Mouse (Mus musculus) limb, embryonic 14.5 days (tissue): ENCODE data around the gene Cyth2. TPM values are rescaled to one million over a fixed set of nuclear protein-coding genes. Genes with fewer than 3 reads are reported as not detected.

Experiments used
- ATAC-seq: fragments of 200-750 bp; cut with Nextera tagmentation; 2 replicates; pipeline ENCODE4 v1.8.0; 2017; ENCODE audit warnings: low read depth, moderate number of reproducible peaks, moderate TSS enrichment; ENCODE audit not compliant: low FRiP score
- DNase-seq: peaks from one replicate; pipeline ENCODE4 v3.0.0-alpha.2; 2015; ENCODE audit warnings: low spot score
- H3K27ac ChIP-seq: fragments of 300-500 bp; sonication (generic); replicated peaks from 2 replicates; pipeline ENCODE4 v1.5.1; 2014; ENCODE audit warnings: low read depth, mild to moderate bottlenecking, low read length, moderate library complexity, mixed read lengths
- H3K27me3 ChIP-seq: fragments of 300-500 bp; sonication (generic); 2 replicates; pipeline ENCODE4 v1.6.1; 2014; ENCODE audit warnings: low read length, mixed read lengths; ENCODE audit not compliant: control insufficient read depth, insufficient read depth
- H3K36me3 ChIP-seq: fragments of 300-500 bp; sonication (generic); 2 replicates; pipeline ENCODE4 v1.6.1; 2014; ENCODE audit warnings: mild to moderate bottlenecking, low read length, moderate library complexity, mixed read lengths; ENCODE audit not compliant: control insufficient read depth, insufficient read depth
- H3K4me1 ChIP-seq: fragments of 300-500 bp; sonication (generic); 2 replicates; pipeline ENCODE4 v1.6.1; 2014; ENCODE audit warnings: antibody characterized with exemption, low read length, mixed read lengths; ENCODE audit not compliant: control insufficient read depth, insufficient read depth
- H3K4me2 ChIP-seq: fragments of 300-500 bp; sonication (generic); replicated peaks from 2 replicates; pipeline ENCODE4 v1.6.1; 2014; ENCODE audit warnings: low read depth, mild to moderate bottlenecking, low read length, moderate library complexity; ENCODE audit not compliant: severe bottlenecking
- H3K4me3 ChIP-seq: fragments of 300-500 bp; sonication (generic); replicated peaks from 2 replicates; pipeline ENCODE4 v1.5.1; 2014; ENCODE audit warnings: low read length
- H3K9ac ChIP-seq: fragments of 300-500 bp; sonication (generic); 2 replicates; pipeline ENCODE4 v1.6.1; 2014; ENCODE audit warnings: mild to moderate bottlenecking, low read depth, low read length, moderate library complexity; ENCODE audit not compliant: severe bottlenecking
- H3K9me3 ChIP-seq: fragments of 300-500 bp; sonication (generic); 2 replicates; pipeline ENCODE4 v1.6.1; 2016; ENCODE audit warnings: low read length; ENCODE audit not compliant: control insufficient read depth
- POLR2A ChIP-seq: fragments of 200-500 bp; IDR thresholded peaks from 2 replicates; pipeline ENCODE4 v1.8.0; 2012; ENCODE audit warnings: inconsistent platforms, mild to moderate bottlenecking, moderate library complexity, borderline replicate concordance; ENCODE audit not compliant: insufficient read depth, insufficient read length; ENCODE audit errors: extremely low read depth
- WGBS: fragments of 180-500 bp; shearing (Covaris S2); extraction: QIAGEN DNeasy Blood & Tissue Kit; methylation state at CpG from one replicate; pipeline ENCODE4 v1.1.7; 2014; 5-methylcytosine and 5-hydroxymethylcytosine counted together
- polyA plus RNA-seq, 2 experiments: library from polyadenylated mRNA; depleted of rRNA in 1 of 2; stranded (reverse) in 1 of 2; unstranded in 1 of 2; fragments of >200 nt; fragmentation: Nextera tagmentation in 1 of 2; extraction: Ambion mirVana in 1 of 2; gene quantifications; 2 replicates each; pipeline versions ENCODE4 v1.2.1 to v1.2.3; 2012 to 2014

Cyth2 gene
- polyA plus RNA-seq, 2 experiments, result 91.7 to 105 TPM

DNA sequence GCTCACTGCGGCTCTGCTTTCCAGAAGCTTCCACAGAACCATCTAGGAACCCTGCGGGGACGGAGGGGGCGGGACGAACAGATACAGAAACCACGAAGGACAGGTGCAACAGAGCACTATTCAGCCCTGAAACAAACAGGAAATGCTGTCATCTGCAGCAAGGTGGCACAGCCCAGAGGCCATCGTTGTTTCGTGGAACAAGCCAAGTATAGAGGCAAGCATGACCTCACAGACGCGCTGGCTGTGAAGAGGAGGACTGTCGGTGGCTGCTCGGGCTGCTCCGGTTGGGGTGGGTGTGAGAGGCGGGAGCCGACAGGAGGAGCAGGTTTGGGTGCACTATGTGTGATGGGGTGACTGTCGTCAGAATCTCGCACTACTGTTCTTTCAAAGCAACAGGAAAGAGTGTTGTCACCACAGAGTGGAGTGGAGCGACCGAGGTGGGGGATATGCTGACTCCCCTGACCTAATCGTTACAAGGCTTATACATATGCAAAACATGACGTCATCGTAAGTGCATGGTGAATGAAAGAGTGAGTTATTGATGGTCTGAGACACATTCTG lies 35.2 kb downstream of the Cyth2 start:
- Histone ChIP-seq H3K36me3 (no peaks in the 10 kb centered on the region), H3K9ac (no peak overlapping the region), H3K4me3 (no peak overlapping the region), H3K9me3 (no peaks in the 10 kb centered on the region), H3K27ac (no peak overlapping the region), H3K27me3 (no peaks in the 10 kb centered on the region), H3K4me1 (peaks cover 4% of the 10 kb centered on the region), H3K4me2 (0 out of 2 replicates have a peak overlapping the region, but pooled peaks have one; percentile 5)
- no peak for TF ChIP-seq POLR2A
- ATAC-seq (no peak), DNase-seq (no peak)
- WGBS, result 33% methylated on average over 22 of the region's 22 CpGs

DNA sequence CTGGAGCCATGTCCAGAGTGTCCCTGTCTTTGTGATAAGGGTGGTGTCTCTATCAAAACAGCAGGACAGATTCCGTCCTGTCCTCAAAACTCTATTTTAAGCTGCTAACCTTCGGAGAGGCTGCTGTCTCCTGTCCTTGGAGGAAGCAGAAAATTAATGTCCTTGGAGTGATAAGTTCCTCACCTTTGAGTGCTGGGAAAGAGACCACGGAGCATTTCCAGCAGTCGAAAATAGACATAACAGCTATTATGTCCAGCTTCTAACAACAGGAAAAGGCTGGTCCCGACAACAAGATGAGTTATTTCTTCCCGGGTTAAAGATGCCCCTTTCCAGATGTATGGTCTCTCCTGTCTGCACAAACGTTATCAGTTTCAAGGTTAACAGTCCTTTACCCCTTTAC lies 39.1 kb downstream of the Cyth2 start:
- H3K27me3 ChIP-seq, result no peaks in the 10 kb centered on the region
- no peak for ATAC-seq
- H3K27ac ChIP-seq, result no peak overlapping the region
- no peaks in the 10 kb centered on the region; the same call in 1 of the 2 replicates for H3K4me1 ChIP-seq
- H3K9ac ChIP-seq, result no peak overlapping the region
- no peak for TF ChIP-seq POLR2A
- no peaks in the 10 kb centered on the region for H3K36me3 ChIP-seq
- no peak for DNase-seq
- WGBS, result 75% methylated on average over 7 of the region's 7 CpGs
- H3K4me2 ChIP-seq, result no peak overlapping the region
- no peaks in the 10 kb centered on the region for H3K9me3 ChIP-seq
- H3K4me3 ChIP-seq, result no peak overlapping the region

DNA sequence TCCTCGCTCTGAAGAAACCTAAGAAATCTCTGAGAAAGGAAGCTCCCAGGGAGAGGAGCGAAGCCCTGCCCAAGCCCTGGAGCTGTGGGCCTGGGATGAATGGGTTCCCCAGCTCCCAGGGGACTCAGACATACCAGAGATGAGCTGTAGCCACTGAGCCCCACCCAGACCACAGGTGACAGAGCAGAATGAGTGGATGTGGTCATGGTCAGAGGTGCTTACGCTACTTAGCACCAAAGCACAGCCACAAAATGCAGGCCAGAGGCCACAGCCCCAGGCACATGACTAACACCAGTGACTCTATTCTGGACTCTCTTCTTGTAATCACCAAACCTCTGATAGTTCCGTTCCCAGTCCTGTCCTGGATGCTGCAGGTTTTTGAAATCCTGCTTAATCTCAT lies 43.3 kb downstream of the Cyth2 start:
- Histone ChIP-seq H3K4me2 (no peak overlapping the region), H3K27me3 (no peaks in the 10 kb centered on the region), H3K4me3 (no peak overlapping the region), H3K4me1 (no peaks in the 10 kb centered on the region), H3K9me3 (no peaks in the 10 kb centered on the region), H3K36me3 (no peaks in the 10 kb centered on the region), H3K27ac (no peak overlapping the region), H3K9ac (no peak overlapping the region)
- no peak for ATAC-seq
- 67% methylated on average over 4 of the region's 4 CpGs for WGBS
- no peak for TF ChIP-seq POLR2A
- no peak for DNase-seq

DNA sequence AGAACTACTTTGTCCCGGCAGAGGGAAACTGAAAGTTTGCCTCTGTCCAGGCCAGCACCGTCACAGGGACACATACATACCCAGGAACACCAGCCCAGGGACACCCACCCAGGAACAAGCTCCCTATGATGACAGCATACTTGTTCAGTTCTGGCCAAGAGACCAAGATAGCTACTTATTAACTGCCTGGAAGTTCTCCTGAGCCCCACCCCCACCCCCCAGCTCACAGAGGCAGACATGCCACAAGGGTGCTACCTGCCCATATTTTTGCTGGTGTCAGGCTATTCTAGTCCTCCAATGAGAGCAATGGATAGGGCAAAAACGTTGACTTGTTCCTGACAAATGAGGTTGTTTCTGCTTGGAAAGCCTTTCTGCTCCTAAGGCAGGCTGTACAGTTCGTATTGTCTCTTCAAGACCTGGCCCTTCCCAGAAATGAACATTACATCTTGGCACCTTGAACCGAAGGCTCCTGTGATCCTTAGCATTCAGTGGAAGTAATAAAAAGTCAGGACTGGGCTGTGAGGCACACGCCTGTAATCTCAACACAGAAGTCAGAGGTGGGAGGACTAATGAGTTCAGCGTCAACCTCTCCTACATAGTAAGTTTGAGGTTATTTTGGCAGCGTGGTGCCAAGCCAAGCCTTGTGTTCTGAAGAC lies 43.8 kb downstream of the Cyth2 start:
- DNase-seq (no peak), ATAC-seq (no peak)
- no peak for TF ChIP-seq POLR2A
- Histone ChIP-seq H3K27me3 (no peaks in the 10 kb centered on the region), H3K9ac (no peak overlapping the region), H3K4me1 (peaks cover 2% of the 10 kb centered on the region; the same call in 1 of the 2 replicates), H3K4me2 (no peak overlapping the region), H3K4me3 (no peak overlapping the region), H3K9me3 (no peaks in the 10 kb centered on the region), H3K36me3 (no peaks in the 10 kb centered on the region), H3K27ac (no peak overlapping the region)
- WGBS, result 56% methylated on average over 8 of the region's 8 CpGs

DNA sequence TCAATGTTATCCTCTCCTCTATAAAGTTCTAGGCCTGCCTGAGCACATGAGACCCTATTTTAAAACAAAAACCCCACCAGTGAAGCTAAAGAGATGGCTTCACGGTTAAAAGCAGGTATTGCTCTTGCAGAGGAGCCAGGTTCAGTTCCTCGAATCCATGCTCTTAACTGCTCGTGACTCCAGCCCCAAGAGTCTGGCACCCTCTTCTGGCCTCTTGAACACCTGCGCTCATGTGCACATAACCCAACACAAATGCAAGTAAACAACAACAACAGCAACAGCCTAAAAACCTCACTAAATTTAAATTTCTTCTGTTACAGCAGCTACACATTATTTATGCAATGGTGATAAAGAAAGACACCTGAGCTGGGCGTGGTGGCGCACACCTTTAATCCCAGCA lies 46.9 kb downstream of the Cyth2 start:
- Histone ChIP-seq H3K9me3 (no peaks in the 10 kb centered on the region), H3K27ac (no peak overlapping the region), H3K4me2 (no peak overlapping the region), H3K9ac (no peak overlapping the region), H3K4me3 (no peak overlapping the region), H3K36me3 (no peaks in the 10 kb centered on the region), H3K27me3 (no peaks in the 10 kb centered on the region), H3K4me1 (peaks cover 2% of the 10 kb centered on the region; the same call in 1 of the 2 replicates)
- no peak for TF ChIP-seq POLR2A
- ATAC-seq (no peak), DNase-seq (no peak)
- 87% methylated on average over 6 of the region's 6 CpGs for WGBS
